16 mouse cellular contexts compared by ENCODE assay signal in genomic region chr19:47247791-47248190, GRCm38 (mm10).
DNase-seq lines count a peak whose midpoint lies in the region; ATAC-seq and TF ChIP-seq lines count a peak whose summit lies in the region.
"Had no signal": no experiment of that assay in that cellular context is flagged by ENCODE, and none has a peak within 500 bp of the region (broad histone marks: within the 10 kb centered on the region; RNA-seq: fewer than 3 reads in every experiment).

No protein-coding gene starts in this region.

- ATAC-seq in hindbrain, embryonic 13.5 days (ENCODE audit: low FRiP score) = no peak
- ATAC-seq in hindbrain, embryonic 12.5 days (ENCODE audit: low FRiP score) = no peak
- ATAC-seq: forebrain, postnatal 0 days; Patski had no signal

- no peak overlapping the region for H3K4me2 ChIP-seq in hindbrain, embryonic 13.5 days
- H3K4me2 ChIP-seq in hindbrain, embryonic 12.5 days (replicated peaks) = no peak overlapping the region

- TF ChIP-seq CTCF in kidney, adult 2 months (conservative IDR thresholded peaks at IDR 0.05; ENCODE audit: insufficient read depth, insufficient read length, low read depth, low read length) = no peak
- TF ChIP-seq CTCF in liver, adult 2 months (IDR thresholded peaks at IDR 0.05; ENCODE audit: low read depth, low read length) = no peak

- no peak overlapping the region for H3K27ac ChIP-seq in hindbrain, embryonic 13.5 days
- no peak overlapping the region for H3K27ac ChIP-seq in hindbrain, embryonic 12.5 days
- no peak overlapping the region for H3K27ac ChIP-seq in kidney, adult 2 months (ENCODE audit: insufficient read depth, low read depth, low read length)
- peak overlapping the region; percentile 88 for H3K27ac ChIP-seq in liver, adult 2 months (replicated peaks; ENCODE audit: insufficient read depth, low read depth, low read length)
- H3K27ac ChIP-seq: hindbrain, embryonic 10.5 days; left cerebral cortex, adult 2 months had no signal

- peaks cover 7% of the 10 kb centered on the region for H3K4me1 ChIP-seq in hindbrain, embryonic 13.5 days (replicated peaks)
- peaks cover 15% of the 10 kb centered on the region for H3K4me1 ChIP-seq in hindbrain, embryonic 12.5 days
- H3K4me1 ChIP-seq in kidney, adult 2 months (ENCODE audit: control insufficient read depth, insufficient read depth, low read length) = peaks cover 2% of the 10 kb centered on the region; the same call in 1 of the 2 replicates
- peaks cover 8% of the 10 kb centered on the region; the same call in 1 of the 2 replicates for H3K4me1 ChIP-seq in liver, adult 2 months (ENCODE audit: control insufficient read depth, insufficient read depth, low read length)

- peak; percentile 88 for DNase-seq in kidney, adult 2 months
- peak; percentile 84 for DNase-seq in liver, adult 2 months (ENCODE audit: extremely low read depth, low read depth, low spot score)
- peak; percentile 63 for DNase-seq in lung, postnatal 14 days
- DNase-seq in layer of hippocampus, adult 11-12 months (ENCODE audit: low spot score) = no peak
- no peak for DNase-seq in left cerebral cortex, adult 11 months (ENCODE audit: low spot score)
- no peak for DNase-seq in heart, adult 9 months (ENCODE audit: low spot score in 2 of 2)
- DNase-seq: adrenal gland, adult 8-10 months; forebrain, postnatal 0 days; heart, adult 11 months; retina, postnatal 1 day; thymus, postnatal 25 days had no signal

- WGBS in hindbrain, embryonic 13.5 days = 52% methylated on average over 11 of the region's 11 CpGs
- 48% methylated on average over 11 of the region's 11 CpGs for WGBS in hindbrain, embryonic 12.5 days
- WGBS in kidney, adult 2 months = 18% methylated on average over 11 of the region's 11 CpGs
- 9% methylated on average over 11 of the region's 11 CpGs for WGBS in liver, adult 2 months

- 0 out of 2 replicates have a peak overlapping the region, but pooled peaks have one; percentile 36 for H3K9ac ChIP-seq in hindbrain, embryonic 13.5 days
- no peak overlapping the region for H3K9ac ChIP-seq in hindbrain, embryonic 12.5 days
- peak overlapping the region; percentile 44 for H3K9ac ChIP-seq in liver, adult 2 months (ENCODE audit: low read depth, low read length)
- H3K9ac ChIP-seq: forebrain, postnatal 0 days had no signal

- H3K79me2 ChIP-seq in liver, adult 2 months (ENCODE audit: control insufficient read depth, insufficient read depth, low read length) = no peaks in the 10 kb centered on the region

- peaks cover 29% of the 10 kb centered on the region for H3K27me3 ChIP-seq in hindbrain, embryonic 13.5 days
- H3K27me3 ChIP-seq in hindbrain, embryonic 12.5 days = peaks cover 21% of the 10 kb centered on the region
- H3K27me3 ChIP-seq in kidney, adult 2 months (replicated peaks; ENCODE audit: control insufficient read depth, insufficient read depth, low read length) = no peaks in the 10 kb centered on the region
- peaks cover under 1% of the 10 kb centered on the region; the same call in 1 of the 2 replicates for H3K27me3 ChIP-seq in liver, adult 2 months (ENCODE audit: control insufficient read depth, insufficient read depth, low read length)
- H3K27me3 ChIP-seq: Patski had no signal

- TF ChIP-seq POLR2A in kidney, adult 2 months (IDR thresholded peaks at IDR 0.05; ENCODE audit: low read depth, low read length) = no peak
- TF ChIP-seq POLR2A in liver, adult 2 months (IDR thresholded peaks at IDR 0.05; ENCODE audit: extremely low read depth, insufficient read depth, low read length) = no peak

- no peaks in the 10 kb centered on the region for H3K36me3 ChIP-seq in hindbrain, embryonic 13.5 days
- H3K36me3 ChIP-seq in hindbrain, embryonic 12.5 days = no peaks in the 10 kb centered on the region
- no peaks in the 10 kb centered on the region for H3K36me3 ChIP-seq in kidney, adult 2 months (ENCODE audit: control insufficient read depth, insufficient read depth, low read length)
- no peaks in the 10 kb centered on the region for H3K36me3 ChIP-seq in liver, adult 2 months (ENCODE audit: control insufficient read depth, insufficient read depth, low read length)
- H3K36me3 ChIP-seq: hindbrain, embryonic 10.5 days had no signal

- no peaks in the 10 kb centered on the region for H3K9me3 ChIP-seq in hindbrain, embryonic 13.5 days
- H3K9me3 ChIP-seq in hindbrain, embryonic 12.5 days (replicated peaks) = no peaks in the 10 kb centered on the region
- H3K9me3 ChIP-seq: hindbrain, embryonic 10.5 days had no signal

- H3K4me3 ChIP-seq in hindbrain, embryonic 13.5 days = no peak overlapping the region
- no peak overlapping the region for H3K4me3 ChIP-seq in hindbrain, embryonic 12.5 days
- H3K4me3 ChIP-seq in kidney, adult 2 months (ENCODE audit: insufficient read depth, low read depth, low read length) = no peak overlapping the region
- peak overlapping the region; percentile 16; the same call in 1 of the 2 replicates for H3K4me3 ChIP-seq in liver, adult 2 months (ENCODE audit: insufficient read depth, low read depth, low read length)
- H3K4me3 ChIP-seq: hindbrain, embryonic 10.5 days; left cerebral cortex, adult 2 months had no signal

Comparison
In these comparisons a context has a peak if more than half of its experiments do, and no peak if none do; other contexts are left out.
1. DNase-seq: peak in kidney, adult 2 months (single experiment), liver, adult 2 months (single experiment) and lung, postnatal 14 days (single experiment); none in layer of hippocampus, adult 11-12 months (single experiment), left cerebral cortex, adult 11 months (single experiment) and heart, adult 9 months (0 of 2).